Mouse (Mus musculus) kidney, embryonic 16.5 days (tissue): ENCODE data around the gene Capn8. TPM values are rescaled to one million over a fixed set of nuclear protein-coding genes. Genes with fewer than 3 reads are reported as not detected.

Experiments used
- ATAC-seq: fragments of 200-750 bp; cut with Nextera tagmentation; 2 replicates; pipeline ENCODE4 v1.8.0; 2017; ENCODE audit warnings: moderate TSS enrichment; ENCODE audit not compliant: low FRiP score, low TSS enrichment
- H3K27ac ChIP-seq: fragments of 300-500 bp; sonication (generic); 2 replicates; pipeline ENCODE4 v1.5.1; 2014; ENCODE audit warnings: low read length
- H3K27me3 ChIP-seq: fragments of 300-500 bp; sonication (generic); 2 replicates; pipeline ENCODE4 v1.6.1; 2014; ENCODE audit warnings: low read length, control low read depth, mixed read lengths; ENCODE audit not compliant: insufficient read depth
- H3K36me3 ChIP-seq: fragments of 300-500 bp; sonication (generic); 2 replicates; pipeline ENCODE4 v1.6.1; 2014; ENCODE audit warnings: low read length, control low read depth, mixed read lengths; ENCODE audit not compliant: insufficient read depth
- H3K4me1 ChIP-seq: fragments of 300-500 bp; sonication (generic); 2 replicates; pipeline ENCODE4 v1.6.1; 2014; ENCODE audit warnings: low read length, control low read depth, mixed read lengths; ENCODE audit not compliant: insufficient read depth
- H3K4me2 ChIP-seq: fragments of 300-500 bp; sonication (generic); replicated peaks from 2 replicates; pipeline ENCODE4 v1.6.1; 2014; ENCODE audit warnings: low read depth, low read length
- H3K4me3 ChIP-seq: fragments of 300-500 bp; sonication (generic); 2 replicates; pipeline ENCODE4 v1.5.1; 2014; ENCODE audit warnings: mild to moderate bottlenecking, low read length
- H3K9ac ChIP-seq: fragments of 300-500 bp; sonication (generic); replicated peaks from 2 replicates; pipeline ENCODE4 v1.6.1; 2014; ENCODE audit warnings: low read length
- H3K9me3 ChIP-seq: fragments of 300-500 bp; sonication (generic); 2 replicates; pipeline ENCODE4 v1.6.1; 2016; ENCODE audit warnings: low read length, control low read depth
- WGBS: fragments of 180-500 bp; shearing (Covaris S2); extraction: QIAGEN DNeasy Blood & Tissue Kit; methylation state at CpG from one replicate; pipeline ENCODE4 v1.1.7; 2014; 5-methylcytosine and 5-hydroxymethylcytosine counted together
- polyA plus RNA-seq: library from polyadenylated mRNA; unstranded; fragments of >200 nt; fragmentation: Nextera tagmentation; extraction: Ambion mirVana; gene quantifications from 2 replicates; pipeline ENCODE4 v1.2.1, GENCODE M21; 2015

Gene Capn8
- polyA plus RNA-seq = not detected in 2 replicates

GRCm38 (mm10) chr1:182564408-182565120 lies at the start of gene Capn8:
Gene Capn8 (plus strand): TSS chr1:182565007.
- Histone ChIP-seq H3K4me2 (no peak within 1 kb of the TSS), H3K27me3 (no peaks in the 10 kb centered on the region), H3K4me1 (peaks cover 14% of the 10 kb centered on the region), H3K36me3 (no peaks in the 10 kb centered on the region), H3K4me3 (no peak within 1 kb of the TSS), H3K27ac (no peak within 1 kb of the TSS), H3K9me3 (no peaks in the 10 kb centered on the region), H3K9ac (no peak within 1 kb of the TSS)
- ATAC-seq = no peak
- WGBS = 70% methylated on average over 5 of the region's 5 CpGs

- Histone ChIP-seq H3K9ac (peak within 1 kb of the TSS; percentile 94), H3K27me3 (no peaks in the 10 kb centered on the region), H3K36me3 (peaks cover 1% of the 10 kb centered on the region), H3K27ac (peak within 1 kb of the TSS; percentile 86), H3K4me1 (peaks cover 42% of the 10 kb centered on the region), H3K4me3 (peak within 1 kb of the TSS; percentile 72), H3K4me2 (peak within 1 kb of the TSS; percentile 71), H3K9me3 (no peaks in the 10 kb centered on the region)
- WGBS = under 1% methylated on average over 84 of the region's 84 CpGs
- ATAC-seq = peak; percentile 92
Measured at GRCm38 (mm10) chr1:182516758-182517676, 47.8 kb upstream of the Capn8 start, which contains the start of gene Capn2. Gene Capn2 (minus strand): TSS chr1:182517608.

GRCm38 (mm10) chr1:182517677-182518011 lies 47.2 kb upstream of the Capn8 start:
- Histone ChIP-seq H3K9ac (peak overlapping the region; percentile 94), H3K27ac (peak overlapping the region; percentile 86; the same call in 1 of the 2 replicates), H3K9me3 (no peaks in the 10 kb centered on the region), H3K36me3 (no peaks in the 10 kb centered on the region), H3K4me3 (peak overlapping the region; percentile 72), H3K4me1 (peaks cover 42% of the 10 kb centered on the region), H3K4me2 (peak overlapping the region; percentile 71), H3K27me3 (no peaks in the 10 kb centered on the region)
- ATAC-seq = peak; percentile 14; the same call in 1 of the 2 replicates
- 0% methylated on average over 10 of the region's 10 CpGs for WGBS

GRCm38 (mm10) chr1:182518143-182518680 lies 46.6 kb upstream of the Capn8 start:
- peaks cover 42% of the 10 kb centered on the region for H3K4me1 ChIP-seq
- no peak overlapping the region for H3K4me3 ChIP-seq
- peak overlapping the region; percentile 71; the same call in 1 of the 2 replicates for H3K4me2 ChIP-seq
- H3K27me3 ChIP-seq = no peaks in the 10 kb centered on the region
- WGBS = 62% methylated on average over 10 of the region's 10 CpGs
- H3K9me3 ChIP-seq = no peaks in the 10 kb centered on the region
- H3K36me3 ChIP-seq = no peaks in the 10 kb centered on the region
- ATAC-seq = no peak
- H3K9ac ChIP-seq = no peak overlapping the region
- H3K27ac ChIP-seq = no peak overlapping the region

GRCm38 (mm10) chr1:182518811-182519210 lies 46.0 kb upstream of the Capn8 start:
- Histone ChIP-seq H3K4me2 (no peak overlapping the region), H3K27ac (no peak overlapping the region), H3K9me3 (no peaks in the 10 kb centered on the region), H3K4me3 (no peak overlapping the region), H3K9ac (no peak overlapping the region), H3K4me1 (peaks cover 42% of the 10 kb centered on the region), H3K36me3 (no peaks in the 10 kb centered on the region), H3K27me3 (no peaks in the 10 kb centered on the region)
- no peak for ATAC-seq
- WGBS = 87% methylated on average over 6 of the region's 6 CpGs

GRCm38 (mm10) chr1:182519341-182519740 lies 45.5 kb upstream of the Capn8 start:
- H3K36me3 ChIP-seq = no peaks in the 10 kb centered on the region
- peaks cover 42% of the 10 kb centered on the region for H3K4me1 ChIP-seq
- 71% methylated on average over 5 of the region's 5 CpGs for WGBS
- ATAC-seq = no peak
- no peak overlapping the region for H3K4me3 ChIP-seq
- peak overlapping the region; percentile 5 for H3K9ac ChIP-seq
- H3K27me3 ChIP-seq = no peaks in the 10 kb centered on the region
- peak overlapping the region; percentile 66 for H3K27ac ChIP-seq
- no peak overlapping the region for H3K4me2 ChIP-seq
- H3K9me3 ChIP-seq = no peaks in the 10 kb centered on the region

GRCm38 (mm10) chr1:182520091-182520937 lies 44.5 kb upstream of the Capn8 start:
- H3K4me1 ChIP-seq = peaks cover 39% of the 10 kb centered on the region
- H3K4me2 ChIP-seq = peak overlapping the region; percentile 23
- peak; percentile 39 for ATAC-seq
- WGBS = 14% methylated on average over 14 of the region's 14 CpGs
- H3K9me3 ChIP-seq = no peaks in the 10 kb centered on the region
- H3K27ac ChIP-seq = peak overlapping the region; percentile 66
- H3K4me3 ChIP-seq = no peak overlapping the region
- H3K9ac ChIP-seq = peak overlapping the region; percentile 5
- H3K36me3 ChIP-seq = no peaks in the 10 kb centered on the region
- H3K27me3 ChIP-seq = no peaks in the 10 kb centered on the region

- Histone ChIP-seq H3K9me3 (no peaks in the 10 kb centered on the region), H3K27ac (peak overlapping the region; percentile 66), H3K9ac (peak overlapping the region; percentile 9), H3K4me1 (peaks cover 32% of the 10 kb centered on the region), H3K4me2 (no peak overlapping the region), H3K36me3 (no peaks in the 10 kb centered on the region), H3K27me3 (no peaks in the 10 kb centered on the region), H3K4me3 (no peak overlapping the region)
- no peak for ATAC-seq
- 58% methylated on average over 8 of the region's 8 CpGs for WGBS
Measured at GRCm38 (mm10) chr1:182520938-182521500, 43.8 kb upstream of the Capn8 start.

GRCm38 (mm10) chr1:182522961-182523360 lies 41.8 kb upstream of the Capn8 start:
- Histone ChIP-seq H3K27me3 (no peaks in the 10 kb centered on the region), H3K9me3 (no peaks in the 10 kb centered on the region), H3K4me3 (no peak overlapping the region), H3K4me2 (no peak overlapping the region), H3K9ac (no peak overlapping the region), H3K27ac (no peak overlapping the region), H3K36me3 (no peaks in the 10 kb centered on the region), H3K4me1 (peaks cover 40% of the 10 kb centered on the region)
- ATAC-seq = no peak
- WGBS = 77% methylated on average over 5 of the region's 5 CpGs
